Mouse (Mus musculus) heart, embryonic 13.5 days (tissue): ENCODE results near the gene Prtg. TPM values are rescaled to one million over a fixed set of nuclear protein-coding genes. Genes with fewer than 3 reads are reported as not detected.

Experiments used
- ATAC-seq: fragments of 200-750 bp; cut with Nextera tagmentation; 2 replicates; pipeline ENCODE4 v1.8.0; 2017; ENCODE audit warnings: moderate TSS enrichment; ENCODE audit not compliant: insufficient number of reproducible peaks, low FRiP score, low TSS enrichment; ENCODE audit errors: extremely low read depth
- H3K27ac ChIP-seq: fragments of 300-500 bp; sonication (generic); replicated peaks from 2 replicates; pipeline ENCODE4 v1.5.1; 2015; ENCODE audit warnings: moderate library complexity, mild to moderate bottlenecking, inconsistent platforms
- H3K27me3 ChIP-seq: fragments of 300-500 bp; sonication (generic); replicated peaks from 2 replicates; pipeline ENCODE4 v1.6.1; 2015; ENCODE audit warnings: mild to moderate bottlenecking, inconsistent platforms
- H3K36me3 ChIP-seq: fragments of 300-500 bp; sonication (generic); 2 replicates; pipeline ENCODE4 v1.6.1; 2015; ENCODE audit warnings: mild to moderate bottlenecking, inconsistent platforms
- H3K4me1 ChIP-seq: fragments of 300-500 bp; sonication (generic); 2 replicates; pipeline ENCODE4 v1.6.1; 2015; ENCODE audit warnings: inconsistent platforms
- H3K4me2 ChIP-seq: fragments of 300-500 bp; sonication (generic); 2 replicates; pipeline ENCODE4 v1.6.1; 2015; ENCODE audit warnings: inconsistent platforms, mild to moderate bottlenecking, moderate library complexity
- H3K4me3 ChIP-seq: fragments of 300-500 bp; sonication (generic); 2 replicates; pipeline ENCODE4 v1.5.1; 2015; ENCODE audit warnings: moderate library complexity, mild to moderate bottlenecking, inconsistent platforms
- H3K9ac ChIP-seq: fragments of 300-500 bp; sonication (generic); 2 replicates; pipeline ENCODE4 v1.6.1; 2015; ENCODE audit warnings: inconsistent platforms, mild to moderate bottlenecking, moderate library complexity
- H3K9me3 ChIP-seq: fragments of 300-500 bp; sonication (generic); 2 replicates; pipeline ENCODE4 v1.6.1; 2016; ENCODE audit warnings: inconsistent platforms
- WGBS: fragments of 180-500 bp; shearing (Covaris S2); methylation state at CpG from one replicate; pipeline ENCODE4 v1.1.7; 2015; ENCODE audit warnings: mixed read lengths; 5-methylcytosine and 5-hydroxymethylcytosine counted together
- polyA plus RNA-seq: library from polyadenylated mRNA; unstranded; fragments of >200 nt; fragmentation: Nextera tagmentation; extraction: Ambion mirVana; gene quantifications from 2 replicates; pipeline ENCODE4 v1.2.1, GENCODE M21; 2015

Gene Prtg
- polyA plus RNA-seq, 1 experiment from 2014 or later: 0.92 TPM

- no peaks in the 10 kb centered on the region for H3K36me3 ChIP-seq
- no peaks in the 10 kb centered on the region for H3K9me3 ChIP-seq
- peaks cover 8% of the 10 kb centered on the region for H3K4me1 ChIP-seq
- H3K4me2 ChIP-seq: no peak overlapping the region
- H3K9ac ChIP-seq: no peak overlapping the region
- 80% methylated on average over 3 of the region's 3 CpGs for WGBS
- ATAC-seq: no peak
- no peak overlapping the region for H3K27ac ChIP-seq
- no peak overlapping the region for H3K4me3 ChIP-seq
- H3K27me3 ChIP-seq: peaks cover 34% of the 10 kb centered on the region
Observed at GRCm38 (mm10) chr9:72923068-72923467, 116.4 kb downstream of the Prtg start.

- Histone ChIP-seq H3K4me3 (peak within 1 kb of the TSS; percentile 83), H3K4me1 (peaks cover 8% of the 10 kb centered on the region), H3K9ac (peak within 1 kb of the TSS; percentile 88), H3K27me3 (peaks cover 34% of the 10 kb centered on the region), H3K9me3 (no peaks in the 10 kb centered on the region), H3K4me2 (peak within 1 kb of the TSS; percentile 81), H3K27ac (peak within 1 kb of the TSS; percentile 70), H3K36me3 (no peaks in the 10 kb centered on the region)
- peak; percentile 66; the same call in 1 of the 2 replicates for ATAC-seq
- under 1% methylated on average over 76 of the region's 108 CpGs for whole genome bisulfite sequencing
Observed at GRCm38 (mm10) chr9:72925021-72925934, 118.6 kb downstream of the Prtg start, which contains the start of gene Pygo1. Gene Pygo1, plus strand, starts transcription at chr9:72925645.

DNA sequence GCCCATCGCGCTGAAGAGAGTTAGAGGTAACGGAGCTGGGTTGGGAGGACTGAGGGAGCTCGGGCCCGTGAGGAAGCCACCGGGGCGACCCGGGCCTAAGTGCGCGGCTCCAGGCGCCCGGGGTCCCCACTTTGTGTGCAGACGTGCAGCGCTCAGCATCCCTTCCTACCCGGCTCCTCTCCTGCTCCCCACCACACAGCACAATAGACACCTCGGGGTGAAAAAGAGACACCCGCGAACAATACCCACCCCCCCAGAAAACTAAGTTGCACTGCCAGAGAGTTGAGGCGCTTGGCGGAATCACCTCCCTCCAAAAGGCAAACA, 119.2 kb downstream of the Prtg start:
- no peak for ATAC-seq
- Histone ChIP-seq H3K9ac (peak overlapping the region; percentile 88), H3K36me3 (no peaks in the 10 kb centered on the region), H3K27me3 (peaks cover 34% of the 10 kb centered on the region), H3K27ac (peak overlapping the region; percentile 70), H3K4me2 (peak overlapping the region; percentile 81), H3K4me1 (peaks cover 8% of the 10 kb centered on the region), H3K9me3 (no peaks in the 10 kb centered on the region), H3K4me3 (peak overlapping the region; percentile 83)
- 1% methylated on average over 20 of the region's 20 CpGs for WGBS

- Histone ChIP-seq H3K9me3 (no peaks in the 10 kb centered on the region), H3K27me3 (peaks cover 15% of the 10 kb centered on the region), H3K27ac (no peak overlapping the region), H3K4me3 (no peak overlapping the region), H3K4me2 (no peak overlapping the region), H3K9ac (no peak overlapping the region), H3K36me3 (peaks cover 7% of the 10 kb centered on the region), H3K4me1 (peaks cover 6% of the 10 kb centered on the region)
- 75% methylated on average over 13 of the region's 13 CpGs for WGBS
- ATAC-seq: no peak
Observed at GRCm38 (mm10) chr9:72931166-72931790, 124.6 kb downstream of the Prtg start.

DNA sequence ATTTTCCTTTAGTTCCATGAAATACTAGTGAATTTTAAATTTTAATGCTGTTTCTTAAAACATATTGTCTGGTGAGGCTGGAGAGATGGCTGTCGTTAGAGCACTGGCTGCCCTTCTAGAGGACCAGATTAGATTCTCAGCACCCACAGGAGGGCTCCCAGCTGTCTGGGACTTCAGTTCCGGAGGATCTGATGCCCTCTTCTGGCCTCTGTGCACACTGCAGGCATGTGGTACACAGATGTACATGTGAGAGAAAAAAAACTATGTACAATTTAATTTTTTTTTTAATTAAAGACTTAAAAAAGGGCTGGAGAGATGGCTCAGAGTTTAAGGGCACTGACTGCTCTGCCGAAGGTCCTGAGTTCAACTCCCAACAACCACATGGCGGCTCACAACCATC, 128.6 kb downstream of the Prtg start:
- no peak overlapping the region for H3K4me3 ChIP-seq
- H3K4me1 ChIP-seq: no peaks in the 10 kb centered on the region
- no peak overlapping the region for H3K9ac ChIP-seq
- H3K27ac ChIP-seq: no peak overlapping the region
- 75% methylated on average over 4 of the region's 4 CpGs for WGBS
- peaks cover 7% of the 10 kb centered on the region for H3K36me3 ChIP-seq
- ATAC-seq: no peak
- H3K4me2 ChIP-seq: no peak overlapping the region
- H3K27me3 ChIP-seq: no peaks in the 10 kb centered on the region
- no peaks in the 10 kb centered on the region for H3K9me3 ChIP-seq

DNA sequence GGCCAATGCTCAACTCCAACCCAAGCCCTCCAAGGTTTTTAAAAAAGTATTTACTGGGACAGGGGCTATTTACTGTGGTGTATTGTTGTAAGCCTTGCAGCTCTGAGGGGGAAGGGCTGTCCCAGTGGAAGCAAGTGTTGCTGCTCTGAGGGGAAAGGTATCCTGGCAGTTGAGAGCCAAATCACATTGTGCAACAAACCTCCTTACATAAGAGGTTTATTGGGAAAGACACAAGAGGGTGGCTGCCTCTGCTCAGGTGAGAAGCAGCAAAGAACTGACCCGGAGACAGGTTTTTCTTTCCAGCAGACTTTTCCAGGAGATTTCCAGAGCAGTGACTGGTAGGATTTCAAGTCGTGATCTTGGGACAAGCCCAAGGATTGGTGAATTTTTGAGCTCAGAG, 129.6 kb downstream of the Prtg start:
- Histone ChIP-seq H3K9ac (no peak overlapping the region), H3K36me3 (peaks cover 7% of the 10 kb centered on the region), H3K4me1 (no peaks in the 10 kb centered on the region), H3K4me3 (no peak overlapping the region), H3K27ac (no peak overlapping the region), H3K4me2 (no peak overlapping the region), H3K27me3 (no peaks in the 10 kb centered on the region), H3K9me3 (no peaks in the 10 kb centered on the region)
- no peak for ATAC-seq
- WGBS: 72% methylated on average over 2 of the region's 2 CpGs

DNA sequence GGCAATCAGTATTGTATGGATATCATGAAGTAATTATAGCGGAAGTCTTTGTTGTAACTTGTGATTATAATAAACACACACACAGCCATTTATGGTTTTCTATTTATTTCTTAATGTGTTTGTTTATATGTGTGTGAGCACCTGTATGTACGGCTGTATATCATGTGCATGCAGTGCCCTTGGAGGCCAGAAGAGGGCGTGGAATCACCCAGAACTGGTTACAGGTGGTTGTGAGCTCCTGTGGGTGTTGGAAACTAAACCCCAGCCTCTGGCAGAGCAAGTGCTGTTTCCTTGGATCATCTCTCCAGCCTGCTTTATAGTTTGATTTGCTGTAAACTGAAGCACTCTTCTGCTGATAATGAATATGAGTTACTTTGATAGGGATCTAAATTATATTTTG, 136.8 kb downstream of the Prtg start:
- no peak for ATAC-seq
- Histone ChIP-seq H3K9ac (no peak overlapping the region), H3K27ac (no peak overlapping the region), H3K27me3 (no peaks in the 10 kb centered on the region), H3K4me1 (no peaks in the 10 kb centered on the region), H3K36me3 (peaks cover 37% of the 10 kb centered on the region), H3K4me3 (no peak overlapping the region), H3K4me2 (no peak overlapping the region), H3K9me3 (peaks cover 7% of the 10 kb centered on the region)
- 58% methylated on average over 3 of the region's 3 CpGs for WGBS

DNA sequence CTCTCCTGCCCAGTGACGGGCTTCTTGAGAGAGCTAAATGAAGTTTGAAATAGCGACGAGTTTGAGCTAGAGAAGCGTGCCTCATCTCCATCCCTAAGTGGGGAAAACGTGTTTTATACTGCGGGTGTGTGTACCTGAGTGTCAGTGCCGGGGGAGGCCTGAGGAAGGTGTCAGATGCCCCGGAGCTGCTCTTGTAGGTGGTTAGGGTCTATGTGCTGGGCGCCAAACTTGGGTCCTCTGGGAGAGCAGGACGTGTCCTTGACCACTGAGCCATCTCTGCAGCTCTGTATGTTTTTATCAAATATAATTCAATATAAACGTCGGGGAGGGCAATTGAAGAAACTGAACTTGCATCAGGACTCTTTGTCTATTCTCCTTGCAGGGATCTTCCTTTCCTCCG, 137.6 kb downstream of the Prtg start:
- Histone ChIP-seq H3K4me1 (no peaks in the 10 kb centered on the region), H3K27ac (no peak overlapping the region), H3K4me2 (no peak overlapping the region), H3K9ac (no peak overlapping the region), H3K27me3 (no peaks in the 10 kb centered on the region), H3K36me3 (peaks cover 37% of the 10 kb centered on the region), H3K9me3 (peaks cover 7% of the 10 kb centered on the region), H3K4me3 (no peak overlapping the region)
- 82% methylated on average over 13 of the region's 13 CpGs for WGBS
- no peak for ATAC-seq

DNA sequence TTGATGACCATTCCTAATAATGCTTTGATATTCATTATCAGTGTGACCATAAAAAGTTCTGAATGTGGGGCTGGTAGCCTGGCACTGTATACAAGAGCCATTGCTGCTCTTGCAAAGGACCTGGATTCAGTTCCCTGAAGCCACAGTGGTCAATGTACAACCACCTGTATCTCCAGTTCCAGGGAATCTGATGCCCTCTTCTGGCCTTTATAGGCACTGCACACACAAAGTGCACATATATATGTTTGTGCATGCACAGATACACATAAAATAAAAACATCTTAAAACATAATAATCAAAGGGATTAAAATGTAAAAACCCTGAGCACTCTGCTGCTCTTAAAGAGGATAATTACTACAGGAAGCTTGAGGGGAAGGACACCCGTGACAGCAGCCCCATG, 140.3 kb downstream of the Prtg start:
- H3K27ac ChIP-seq: no peak overlapping the region
- ATAC-seq: no peak
- H3K4me2 ChIP-seq: no peak overlapping the region
- H3K4me1 ChIP-seq: no peaks in the 10 kb centered on the region
- 0 out of 2 replicates have a peak, but pooled peaks cover 3% of the 10 kb centered on the region for H3K27me3 ChIP-seq
- H3K9me3 ChIP-seq: peaks cover 7% of the 10 kb centered on the region
- H3K36me3 ChIP-seq: peaks cover 37% of the 10 kb centered on the region
- no peak overlapping the region for H3K9ac ChIP-seq
- no peak overlapping the region for H3K4me3 ChIP-seq
- WGBS: 91% methylated on average over 1 of the region's 1 CpGs

GRCm38 (mm10) chr9:72949572-72949971, 142.9 kb downstream of the Prtg start:
- peaks cover 7% of the 10 kb centered on the region for H3K9me3 ChIP-seq
- H3K4me2 ChIP-seq: no peak overlapping the region
- H3K36me3 ChIP-seq: peaks cover 26% of the 10 kb centered on the region
- WGBS: 74% methylated on average over 7 of the region's 7 CpGs
- H3K4me1 ChIP-seq: no peaks in the 10 kb centered on the region
- H3K27ac ChIP-seq: no peak overlapping the region
- ATAC-seq: no peak
- no peak overlapping the region for H3K4me3 ChIP-seq
- H3K27me3 ChIP-seq: 0 out of 2 replicates have a peak, but pooled peaks cover 3% of the 10 kb centered on the region
- H3K9ac ChIP-seq: no peak overlapping the region

GRCm38 (mm10) chr9:72954746-72955145, 148.1 kb downstream of the Prtg start:
- Histone ChIP-seq H3K9me3 (no peaks in the 10 kb centered on the region), H3K36me3 (no peaks in the 10 kb centered on the region), H3K9ac (no peak overlapping the region), H3K4me2 (no peak overlapping the region), H3K27me3 (0 out of 2 replicates have a peak, but pooled peaks cover 3% of the 10 kb centered on the region), H3K27ac (no peak overlapping the region), H3K4me1 (peaks cover 7% of the 10 kb centered on the region; the same call in 1 of the 2 replicates), H3K4me3 (no peak overlapping the region)
- WGBS: 44% methylated on average over 2 of the region's 2 CpGs
- no peak for ATAC-seq
